Mouse (Mus musculus): Measurements from ENCODE around the gene Atp7b.

Gene Atp7b

DNA sequence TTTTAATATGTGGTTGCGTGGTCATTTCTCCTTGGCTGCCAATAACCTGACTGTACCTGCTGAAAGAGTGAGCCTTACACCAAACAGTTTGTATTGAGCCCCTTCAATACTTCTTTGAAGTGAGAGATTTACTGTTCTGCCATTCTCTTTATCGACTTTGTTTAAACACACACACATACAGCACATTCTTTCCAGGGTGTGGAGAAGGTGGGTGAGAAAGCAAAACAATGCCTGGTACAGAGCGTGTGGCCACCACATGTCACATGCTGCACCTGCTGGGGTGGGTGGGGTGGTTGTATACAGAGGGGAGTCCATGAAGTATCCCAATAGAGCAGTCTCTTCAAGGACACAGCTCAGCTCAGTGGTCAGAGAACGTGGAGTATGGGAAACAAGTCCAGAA, 34.9 kb downstream of the Atp7b start:
- DNase-seq (ENCODE audit: low spot score), result no peak

DNA sequence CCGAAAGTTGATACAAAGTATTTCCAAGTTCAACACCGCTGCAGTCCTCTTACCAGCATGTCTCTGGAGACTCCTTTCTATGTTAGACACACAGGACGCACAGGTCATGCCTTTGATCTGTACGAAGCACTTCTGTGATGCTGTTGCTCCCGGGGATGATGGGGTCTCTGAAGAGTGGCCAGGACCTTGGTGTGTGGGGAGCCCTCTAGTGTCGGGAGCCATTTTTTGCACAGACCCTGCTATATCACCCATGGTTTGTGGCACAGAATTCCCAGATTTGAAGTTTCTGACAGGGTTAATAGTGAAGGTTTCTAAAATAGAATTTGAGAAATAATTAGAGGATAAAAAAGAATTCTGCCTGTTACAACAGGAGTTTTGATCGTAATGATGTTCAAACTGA, 37.9 kb downstream of the Atp7b start:
- no peak for DNase-seq (ENCODE audit: low spot score)

DNA sequence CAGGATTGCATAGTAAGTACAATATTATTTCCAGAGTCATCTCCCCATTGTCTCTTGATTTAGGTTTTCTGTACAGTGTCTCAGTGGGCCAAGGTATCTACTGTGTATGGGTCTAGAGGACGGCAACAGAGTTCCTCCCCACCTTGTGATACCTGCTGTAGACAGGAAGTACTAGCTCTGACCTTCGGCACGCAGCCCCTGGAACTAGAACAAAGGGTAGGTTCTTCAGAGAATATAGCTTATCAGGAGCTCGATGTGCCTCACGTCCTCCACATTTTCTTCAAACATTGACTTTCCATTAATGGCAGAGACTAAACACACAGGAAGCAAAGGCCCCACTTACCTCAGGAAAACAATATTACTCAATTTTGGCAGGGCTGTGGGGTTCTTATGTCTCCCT, 40.6 kb downstream of the Atp7b start:
- DNase-seq (ENCODE audit: low spot score), result no peak

DNA sequence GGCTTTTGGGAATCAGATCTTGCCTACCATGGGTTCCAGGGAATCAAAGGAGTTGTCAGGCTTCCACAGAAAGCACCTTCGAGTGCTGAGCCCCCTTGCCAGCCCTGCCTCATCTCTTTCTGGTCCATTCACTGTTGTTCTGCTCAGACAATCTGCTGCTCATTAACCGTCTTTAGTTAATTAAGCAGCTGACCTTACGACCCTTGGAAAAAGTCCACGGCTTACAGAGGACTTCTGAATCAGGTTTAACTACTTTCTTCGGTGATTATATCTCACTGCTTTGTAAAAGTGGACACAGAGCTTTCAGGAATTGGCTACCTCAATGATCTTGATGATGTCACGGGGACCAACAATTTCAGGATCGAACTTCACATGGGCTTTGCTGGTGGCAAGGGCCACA, 42.4 kb downstream of the Atp7b start:
- no peak for DNase-seq (ENCODE audit: low spot score)

DNA sequence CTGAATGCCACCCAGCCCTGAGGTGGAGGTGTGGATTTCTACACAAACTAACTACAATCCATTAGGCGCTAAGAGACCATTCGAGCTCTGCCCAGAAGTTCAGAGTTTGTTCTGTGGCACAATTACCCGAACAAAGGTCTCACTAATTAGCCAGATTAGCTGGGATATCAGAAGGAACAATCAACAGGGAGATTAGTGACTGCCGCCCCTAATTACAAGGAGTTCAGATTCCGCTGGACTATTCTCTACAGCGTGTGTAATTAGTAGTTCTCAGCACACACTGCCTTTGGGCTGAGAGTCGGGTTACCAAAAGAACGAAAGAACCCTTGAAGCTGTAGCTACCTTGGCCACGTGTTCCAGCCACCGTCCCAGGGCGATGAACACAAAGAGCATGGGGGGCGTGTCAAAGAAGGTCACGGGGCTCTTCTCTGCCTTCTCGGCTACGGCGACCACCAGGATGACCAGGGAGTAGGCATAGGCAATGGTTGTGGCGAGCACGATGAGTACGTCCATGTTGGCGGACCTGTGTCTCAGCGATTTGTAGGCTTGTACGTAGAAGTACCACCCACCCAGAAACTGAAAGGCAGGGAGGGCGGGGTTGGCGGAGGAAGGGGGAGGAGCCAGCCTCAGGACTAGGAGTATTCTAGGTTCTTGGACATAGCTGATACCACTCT, 46.9 kb downstream of the Atp7b start:
- no peak for DNase-seq (ENCODE audit: low spot score)

DNA sequence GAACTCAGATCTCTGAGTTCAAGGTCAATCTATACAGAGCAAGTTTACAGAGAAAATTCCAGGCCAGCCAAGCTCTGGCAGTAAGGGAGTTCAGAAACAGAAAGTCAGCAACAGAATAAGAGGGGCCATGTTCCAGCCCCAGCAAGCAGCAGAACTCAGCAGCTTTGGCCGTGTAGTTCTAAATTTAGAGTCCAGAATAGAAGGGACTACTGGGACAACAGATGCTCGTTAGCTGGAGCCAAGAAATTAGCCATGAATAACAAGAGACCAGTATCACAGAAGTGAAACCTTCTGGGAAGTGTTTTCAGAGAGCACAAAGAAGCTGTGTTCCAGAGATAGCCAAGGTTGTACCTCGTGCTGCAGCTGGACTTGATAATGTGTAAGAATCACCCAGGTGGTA, 50.7 kb downstream of the Atp7b start:
- DNase-seq (ENCODE audit: low spot score), result no peak

DNA sequence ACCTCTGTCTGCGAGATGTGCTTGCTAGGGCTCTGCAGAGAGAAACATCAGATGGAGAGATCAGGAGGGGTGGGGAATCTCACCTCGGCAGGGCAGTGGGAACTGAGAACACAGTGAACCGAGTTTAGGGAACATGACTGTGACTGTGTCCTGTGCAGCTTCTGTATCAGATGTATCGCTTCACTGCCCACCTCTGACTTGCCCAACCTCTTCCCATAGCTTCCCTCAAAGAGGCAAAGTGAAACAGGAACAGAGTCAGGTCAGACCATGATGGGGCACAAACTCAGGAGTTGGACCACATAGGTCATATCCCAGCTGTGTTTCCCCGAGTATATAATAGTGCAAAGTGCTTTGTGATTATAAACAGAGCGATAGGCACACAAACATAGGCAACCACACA, 53.7 kb downstream of the Atp7b start:
- DNase-seq (ENCODE audit: low spot score), result no peak

DNA sequence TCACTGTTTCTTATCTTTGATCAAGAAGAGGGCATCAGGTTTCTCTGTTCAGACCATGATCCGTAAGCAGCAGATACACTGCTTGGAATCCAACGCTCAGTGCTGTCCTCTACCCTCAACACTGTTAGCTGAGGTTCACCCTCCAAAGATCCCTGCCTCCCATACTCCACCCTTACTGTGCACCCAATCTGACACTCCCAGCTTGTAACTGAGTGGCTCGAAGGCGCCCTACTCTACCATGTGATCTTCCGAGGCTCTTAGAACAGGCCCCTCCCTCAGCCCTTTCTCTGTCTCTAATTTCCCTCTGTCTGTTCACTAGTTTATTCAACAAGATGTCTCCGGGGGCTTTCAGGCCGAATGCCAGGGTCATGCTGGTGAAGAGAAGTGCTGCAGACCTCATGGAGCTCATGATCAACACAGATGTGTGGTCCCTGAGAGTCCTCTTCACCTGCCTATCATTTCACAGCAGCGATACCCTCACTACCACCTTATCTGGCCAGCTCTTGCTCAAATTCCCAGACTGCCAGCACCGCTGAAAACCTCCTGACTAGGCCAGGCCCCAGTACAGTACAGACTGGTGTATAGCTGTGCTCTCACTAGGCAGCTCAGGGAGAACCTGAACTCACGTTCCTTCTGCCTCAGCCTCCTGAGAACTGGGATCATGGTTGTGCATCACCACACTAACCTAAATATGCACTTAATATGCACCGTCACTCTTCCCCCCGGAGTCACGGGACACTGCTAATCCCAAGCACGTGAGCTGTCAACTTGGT, 55.2 kb downstream of the Atp7b start:
- no peak for DNase-seq (ENCODE audit: low spot score)

DNA sequence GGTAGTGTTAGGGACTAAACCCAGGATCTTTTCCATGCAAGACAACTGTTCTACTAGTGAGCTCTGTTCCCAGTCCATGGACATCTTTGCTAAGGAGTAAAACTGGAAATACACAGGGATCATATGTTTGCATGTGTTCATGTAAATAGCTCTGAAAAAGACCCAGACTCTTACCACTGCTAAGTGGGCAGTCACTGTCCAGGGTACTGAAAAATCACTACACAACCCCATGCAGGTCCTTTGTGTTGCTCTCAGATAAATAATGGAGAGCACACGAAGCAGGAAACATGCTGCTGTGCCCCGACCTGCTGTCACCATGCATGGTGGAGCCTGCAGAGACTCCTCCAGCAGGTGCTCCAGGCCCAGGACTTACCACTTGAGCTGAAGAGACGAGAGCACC, 64.9 kb downstream of the Atp7b start:
- DNase-seq (ENCODE audit: low spot score), result no peak

DNA sequence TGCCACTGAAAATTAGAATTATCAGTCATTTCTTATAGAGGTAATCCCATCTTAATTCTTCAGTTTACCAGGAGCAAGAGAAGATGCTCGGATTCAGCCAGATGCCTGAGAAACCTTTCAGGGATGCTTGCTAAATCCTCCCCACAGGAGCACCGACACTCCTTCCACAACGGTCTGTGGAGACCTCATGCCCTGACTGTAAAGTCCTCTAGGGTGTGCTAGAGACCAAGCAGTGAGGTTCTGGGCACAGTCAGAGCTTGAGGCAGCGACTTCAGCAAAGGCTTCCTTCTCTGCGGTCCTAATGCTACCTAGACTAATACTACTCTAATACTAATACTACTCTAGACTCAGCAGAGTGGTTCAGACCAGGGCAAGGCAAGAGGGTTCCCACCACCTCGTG, 67.9 kb downstream of the Atp7b start:
- peak; percentile 9 for DNase-seq (ENCODE audit: low spot score)

DNA sequence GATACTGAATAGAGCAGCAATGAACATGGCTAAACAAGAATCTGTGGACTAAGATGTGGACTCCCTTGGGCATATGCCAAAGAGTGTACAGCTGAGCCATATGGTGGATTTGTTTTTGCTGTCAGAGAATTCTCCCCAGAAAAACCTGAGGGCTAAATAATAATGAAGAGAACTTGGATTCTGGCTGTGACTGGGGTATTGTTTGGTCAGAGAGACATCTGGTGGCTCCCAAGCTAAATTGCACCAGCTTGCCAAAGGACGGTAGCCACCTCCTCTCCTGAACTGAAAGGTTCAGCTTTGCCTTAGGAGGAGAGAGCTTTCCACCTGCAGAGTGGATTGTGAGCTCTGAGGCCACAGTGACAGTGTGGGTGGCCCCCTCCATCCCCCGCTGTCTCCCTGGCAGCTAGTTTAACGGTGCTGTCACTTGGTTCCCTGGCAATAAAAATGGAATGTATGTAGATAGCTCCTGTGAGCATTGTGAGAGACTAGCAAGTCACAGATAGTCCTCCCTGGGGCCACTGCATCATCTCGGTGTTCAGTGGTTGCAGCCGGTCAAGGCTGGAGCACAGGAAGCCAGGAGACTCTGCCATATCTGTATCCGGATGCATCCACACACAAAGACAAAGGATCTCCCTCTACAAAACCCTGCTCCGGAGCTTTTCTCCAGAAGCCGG, 78.3 kb downstream of the Atp7b start:
- no peak for DNase-seq (ENCODE audit: low spot score)

DNA sequence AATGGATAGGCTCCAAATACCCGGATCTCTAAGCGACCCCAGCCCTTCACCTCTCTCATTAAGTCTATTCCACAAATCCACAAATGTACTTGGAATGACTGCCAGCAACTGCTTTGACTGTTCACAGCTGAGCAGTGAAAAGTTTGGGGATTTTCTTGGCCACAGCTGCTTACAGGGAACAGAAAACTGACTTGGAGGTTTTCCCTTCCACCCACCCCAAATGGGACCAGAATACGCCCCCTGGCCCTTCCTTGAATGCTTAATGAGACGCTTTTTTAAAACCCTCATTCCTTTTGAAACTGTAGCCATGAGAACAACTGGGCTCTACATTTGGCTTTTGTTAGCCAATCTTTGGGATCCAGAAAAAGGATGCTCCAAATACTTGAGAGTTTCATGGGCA, 81.9 kb downstream of the Atp7b start:
- DNase-seq (ENCODE audit: low spot score), result no peak

DNA sequence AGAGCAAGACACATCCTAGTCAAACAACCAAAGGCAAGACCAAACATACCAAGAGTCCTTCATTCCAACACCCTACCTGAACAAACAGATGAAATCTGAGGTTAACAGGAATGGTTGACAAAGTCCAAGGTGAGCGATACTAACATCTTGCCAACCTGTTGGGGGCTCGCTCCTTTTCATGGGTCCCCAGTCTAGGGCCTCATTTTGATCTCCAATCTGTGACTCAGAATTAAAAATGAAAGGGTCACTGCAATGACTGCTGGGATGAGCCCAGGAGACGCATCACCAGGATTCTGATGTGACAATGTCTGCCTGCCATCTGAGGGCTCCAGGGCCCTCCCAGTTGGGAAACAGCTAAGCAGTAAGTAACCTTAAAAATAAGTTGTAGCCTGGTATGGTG, 90.6 kb downstream of the Atp7b start, which contains the start of gene Ccdc70:
Gene Ccdc70 (plus strand): TSS at position 301 of the 400 bp plus-strand sequence.
- DNase-seq (ENCODE audit: low spot score), result no peak

DNA sequence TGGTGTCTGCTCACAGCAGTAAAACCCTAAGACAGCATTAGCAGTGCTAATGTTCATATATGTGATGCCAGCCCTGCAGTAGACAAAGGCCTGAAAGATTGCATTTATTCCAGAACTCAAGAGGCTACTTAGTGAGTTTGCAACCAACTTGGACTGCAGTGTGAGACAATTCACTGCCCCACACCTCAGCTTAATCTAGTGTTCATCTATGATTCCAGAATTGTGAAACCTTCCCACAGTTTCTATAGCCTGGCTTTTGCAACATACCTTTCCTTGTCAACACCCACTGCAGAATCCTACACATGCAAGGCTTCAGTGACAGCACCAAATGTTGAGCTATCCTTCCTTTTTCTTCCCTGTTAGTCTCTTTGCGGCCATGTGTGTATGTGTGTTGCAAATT, 93.5 kb downstream of the Atp7b start:
- DNase-seq (ENCODE audit: low spot score), result no peak

DNA sequence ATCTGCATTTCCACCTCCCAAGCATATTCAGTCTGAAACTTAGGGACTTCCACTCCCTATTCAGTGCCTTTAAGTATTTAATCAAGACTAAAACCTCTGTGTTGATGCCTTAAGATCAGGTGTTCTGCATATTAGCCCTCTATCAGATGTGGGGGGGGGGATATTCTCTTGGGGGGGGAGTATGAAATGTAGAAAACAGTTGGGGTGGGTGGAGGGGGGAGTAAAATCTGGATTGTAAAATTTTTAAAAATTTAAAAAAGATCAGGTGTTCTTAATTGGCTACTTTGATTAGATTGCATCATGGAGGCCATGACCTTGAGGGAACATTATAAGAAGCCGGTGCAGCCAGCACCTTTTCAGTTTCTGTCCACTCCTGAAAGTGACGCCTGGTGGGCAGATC, 101.7 kb downstream of the Atp7b start, which contains the start of gene Fam90a1a:
Gene Fam90a1a (plus strand): TSS at position 301 of the 400 bp plus-strand sequence.
- no peak for DNase-seq (ENCODE audit: low spot score)

DNA sequence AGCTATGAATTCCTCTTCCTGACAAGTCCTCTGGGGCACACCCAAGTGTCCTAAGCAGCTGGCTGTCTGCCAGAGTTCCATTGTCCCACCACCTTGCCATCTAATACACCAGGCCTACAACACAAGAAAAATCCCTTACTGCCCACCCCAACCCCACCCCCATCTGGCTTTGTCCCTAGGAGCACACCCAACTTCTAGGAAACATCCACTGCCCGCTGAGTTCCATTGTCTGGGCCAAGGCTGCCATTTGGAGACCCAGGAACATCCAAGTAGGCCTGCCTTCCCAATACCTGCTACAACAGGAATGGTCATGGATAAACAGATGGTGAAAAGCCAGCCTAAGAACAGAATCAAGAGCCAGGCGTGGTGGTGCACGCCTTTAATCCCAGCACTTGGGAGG, 103.8 kb downstream of the Atp7b start:
- DNase-seq (ENCODE audit: low spot score), result no peak

DNA sequence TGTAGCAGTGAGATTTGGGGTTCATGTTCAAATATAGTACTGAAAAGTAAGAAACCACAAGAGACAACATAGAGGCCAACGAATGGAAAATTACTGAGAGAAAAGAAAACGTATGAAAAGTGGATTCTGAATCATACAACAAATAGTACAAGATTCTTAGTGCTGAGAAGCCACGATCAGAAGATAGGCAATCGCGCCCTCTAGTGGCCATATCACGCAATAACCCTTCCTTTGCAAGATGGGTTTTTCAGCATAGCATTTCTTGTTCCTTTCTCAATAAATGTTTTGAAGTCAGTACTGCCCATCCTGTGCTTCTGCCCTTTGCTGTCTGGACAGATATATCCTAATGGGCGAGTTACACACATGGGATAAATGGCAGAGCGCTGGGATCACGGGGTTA, 104.8 kb downstream of the Atp7b start:
- no peak for DNase-seq (ENCODE audit: low spot score)

DNA sequence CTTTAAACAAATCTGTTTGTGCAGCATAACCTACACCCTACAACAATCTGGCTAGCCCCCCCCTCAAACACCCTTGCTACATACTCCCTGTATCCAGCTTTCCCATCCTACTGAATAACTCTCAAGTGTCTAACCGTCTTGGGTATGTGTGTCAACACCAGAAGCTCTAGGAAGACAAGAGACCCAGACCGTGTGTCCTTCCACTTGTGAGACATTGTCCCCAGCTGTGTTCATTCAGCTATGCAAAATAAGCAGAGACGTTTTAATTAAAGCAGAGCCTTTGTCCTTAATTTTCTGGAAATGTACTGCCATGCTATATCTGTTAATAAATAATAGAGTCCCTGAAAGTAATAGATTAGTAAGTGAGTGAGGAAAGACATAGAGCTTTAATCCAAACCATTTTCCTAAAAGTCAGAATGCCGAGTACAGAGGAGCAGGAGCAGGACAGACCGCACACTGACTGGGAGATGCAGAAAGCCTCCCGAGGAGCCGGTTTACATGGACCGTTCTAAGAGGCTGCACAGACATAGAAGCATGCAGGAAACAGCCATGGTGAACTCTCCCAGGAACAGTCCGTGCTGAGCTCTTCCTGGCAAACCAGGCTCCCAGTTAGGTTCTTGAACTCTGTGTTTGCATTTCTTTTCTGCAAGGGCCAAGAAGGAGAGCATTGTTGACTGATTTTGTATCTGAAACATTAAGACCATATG, 112.6 kb downstream of the Atp7b start:
- DNase-seq (ENCODE audit: low spot score), result no peak

DNA sequence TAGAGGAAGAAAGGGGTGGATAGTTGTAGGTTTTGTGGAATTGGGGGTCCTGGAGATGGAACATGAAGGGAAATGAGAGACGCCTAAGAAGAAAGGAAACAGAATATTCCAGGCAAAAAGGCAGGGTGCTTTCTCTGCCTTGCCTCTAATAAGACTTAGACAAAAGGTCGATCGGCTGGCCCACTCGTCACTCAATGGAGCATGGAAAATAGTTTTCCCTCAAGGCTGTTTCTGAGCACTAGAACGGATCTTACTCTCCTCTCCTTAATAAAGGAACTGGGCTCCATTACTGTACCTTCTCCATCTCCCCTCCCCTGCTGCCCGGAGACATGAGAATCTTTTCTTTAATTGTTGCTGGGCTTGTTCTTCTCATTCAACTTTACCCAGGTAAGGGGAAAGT, 113.6 kb downstream of the Atp7b start, which contains the start of gene Defb13:
Gene Defb13 (plus strand): TSS at position 301 of the 400 bp plus-strand sequence.
- no peak for DNase-seq (ENCODE audit: low spot score)
